Mouse (Mus musculus): ENCODE measurements around the gene Zfp597.
A peak's percentile ranks its signal among the peaks of the same experiment; 100 is the strongest.

Zfp597 gene

DNA sequence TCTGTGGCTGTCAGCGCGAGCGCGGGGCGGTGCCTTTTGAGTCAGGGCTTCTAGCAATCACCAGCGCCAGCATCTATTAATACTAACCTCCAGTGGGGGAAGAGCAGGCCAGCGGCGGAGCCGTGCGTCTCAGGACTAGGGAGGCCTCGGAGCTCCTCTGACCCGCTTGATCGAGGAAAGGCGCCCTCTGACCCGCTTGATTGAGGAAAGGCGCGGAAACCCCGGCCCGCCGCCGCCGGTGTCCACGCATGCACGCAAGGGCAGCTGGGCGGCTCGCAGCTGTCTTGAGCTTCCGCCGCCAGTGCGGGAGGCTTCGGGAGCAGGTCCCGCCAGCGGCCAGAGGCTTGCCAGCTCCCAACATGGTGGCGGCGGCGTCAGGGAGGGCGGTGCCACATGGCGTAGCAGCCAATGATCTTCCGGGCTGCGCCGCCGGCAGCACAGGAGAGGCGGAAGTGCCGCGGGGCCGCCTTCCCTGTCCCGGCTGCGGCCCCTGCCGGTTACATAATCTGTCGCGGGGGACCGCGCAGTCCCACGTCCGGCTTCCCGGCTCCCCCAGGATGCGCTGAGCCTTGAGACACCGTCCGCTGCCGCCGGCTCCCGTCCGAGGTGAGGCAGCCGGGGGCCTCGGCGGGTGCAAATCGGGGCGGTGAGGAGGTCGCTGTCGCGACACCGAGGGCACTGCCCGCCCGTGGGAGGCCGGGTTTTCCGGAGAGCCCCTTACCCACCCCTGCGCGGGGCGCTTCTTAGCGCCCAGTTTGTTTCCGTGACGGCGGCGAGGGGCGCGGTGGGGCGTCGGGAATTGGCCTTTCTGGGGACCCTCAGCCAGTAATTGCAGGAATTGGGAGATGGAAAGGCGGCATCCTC lies at the start of gene Zfp597, which contains the start of gene Gm20695:
TSS of gene Zfp597 (minus strand) at position 361 of the 864 bp plus-strand sequence.
TSS of gene Gm20695 (plus strand) at position 448 of the 864 bp plus-strand sequence.
- peak; percentile 95 for DNase-seq

DNA sequence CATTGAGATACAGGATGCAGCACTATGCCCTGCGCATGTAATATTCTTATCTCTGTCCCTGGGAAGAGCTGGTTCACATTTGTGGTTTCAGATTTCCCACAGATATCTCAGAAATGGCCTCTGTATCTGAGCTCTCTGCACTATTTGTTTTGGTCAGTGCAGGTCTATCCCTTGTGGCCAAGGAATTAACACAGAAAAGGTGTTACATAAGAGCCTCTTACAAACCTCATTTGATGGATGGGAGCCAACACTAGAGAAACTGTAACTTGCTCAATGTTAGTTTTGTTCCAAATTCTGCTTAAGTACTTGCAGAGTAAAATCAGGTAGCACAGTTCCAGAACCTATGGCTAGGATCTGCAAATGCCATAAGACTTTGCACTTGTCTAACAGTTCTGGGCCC lies 49.7 kb upstream of the Zfp597 start:
- no peak for DNase-seq

DNA sequence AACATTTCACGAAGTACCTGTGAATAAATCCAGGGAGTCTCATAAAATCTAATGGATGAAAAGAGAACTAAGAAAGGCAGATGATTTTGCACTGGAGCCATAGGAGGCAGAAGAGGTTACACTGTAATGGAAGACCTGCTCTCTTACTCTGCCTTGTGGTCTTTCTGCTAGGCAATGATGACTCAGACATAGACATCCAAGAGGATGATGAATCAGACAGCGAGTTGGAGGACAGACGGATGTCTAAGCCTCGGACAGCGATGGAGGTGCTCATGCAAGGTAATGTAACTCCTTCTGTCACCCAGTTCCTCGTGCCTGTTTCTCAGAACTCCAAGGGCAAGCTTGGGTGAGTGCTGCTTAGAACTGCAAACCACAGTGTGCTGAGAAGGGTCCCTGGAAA lies 49.2 kb upstream of the Zfp597 start:
- DNase-seq, result no peak

DNA sequence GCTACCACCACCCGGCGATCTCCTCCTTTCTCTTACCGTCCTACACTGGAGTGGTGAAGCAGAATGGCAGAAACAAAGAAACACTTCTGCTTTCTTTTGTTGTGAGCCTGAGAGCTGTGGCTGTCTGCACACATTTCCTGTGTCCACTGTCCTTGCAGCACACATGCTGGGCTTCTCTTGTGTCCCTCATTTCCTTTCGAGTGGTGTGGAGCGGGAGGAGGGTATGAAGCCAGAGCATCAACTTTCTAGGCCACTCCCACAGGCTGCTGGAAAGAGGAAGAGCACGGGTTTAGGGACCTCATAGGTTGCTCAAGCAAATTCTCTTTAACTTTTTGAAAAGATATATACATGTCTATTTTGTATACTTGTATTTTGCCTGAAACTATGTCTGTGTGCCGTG lies 44.8 kb upstream of the Zfp597 start:
- DNase-seq, result no peak

DNA sequence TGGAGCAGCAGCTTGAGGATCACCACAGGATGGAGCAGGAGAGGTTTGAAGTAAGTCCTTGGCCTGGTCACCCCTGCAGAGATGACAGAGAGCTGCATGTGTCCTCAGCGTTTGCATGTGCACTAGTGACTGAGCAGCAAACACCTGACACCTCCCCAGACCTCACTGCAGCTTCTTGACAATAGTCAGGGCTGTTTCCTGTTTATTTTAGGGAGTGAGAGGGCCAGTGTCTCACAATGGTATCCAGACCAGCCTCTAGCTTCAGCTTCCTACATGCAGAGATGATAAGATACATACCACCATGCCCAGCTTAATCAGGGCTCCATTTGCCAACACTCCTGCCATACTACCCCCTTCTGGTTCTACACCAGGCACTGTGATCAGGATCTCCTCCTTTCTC lies 44.2 kb upstream of the Zfp597 start:
- DNase-seq, result no peak

DNA sequence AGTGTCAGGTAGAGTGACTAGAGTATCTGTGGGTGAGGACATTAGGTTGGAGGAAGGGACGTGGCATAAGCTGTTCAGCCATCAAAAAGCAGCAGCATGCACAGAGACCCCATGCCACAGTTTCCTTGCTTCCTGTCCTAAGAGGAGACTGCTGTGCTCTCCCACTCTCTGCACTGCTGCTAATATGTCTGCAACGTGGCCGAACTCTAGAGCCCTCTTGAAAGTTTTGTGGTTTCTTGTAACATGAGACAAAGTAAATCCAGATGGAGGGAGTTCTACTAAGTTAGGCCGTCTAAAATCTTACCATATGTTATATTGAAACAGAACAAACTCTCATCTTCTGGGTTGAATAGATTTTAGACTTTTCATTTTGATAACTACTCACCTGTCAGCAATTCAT lies 39.6 kb upstream of the Zfp597 start:
- DNase-seq, result no peak

DNA sequence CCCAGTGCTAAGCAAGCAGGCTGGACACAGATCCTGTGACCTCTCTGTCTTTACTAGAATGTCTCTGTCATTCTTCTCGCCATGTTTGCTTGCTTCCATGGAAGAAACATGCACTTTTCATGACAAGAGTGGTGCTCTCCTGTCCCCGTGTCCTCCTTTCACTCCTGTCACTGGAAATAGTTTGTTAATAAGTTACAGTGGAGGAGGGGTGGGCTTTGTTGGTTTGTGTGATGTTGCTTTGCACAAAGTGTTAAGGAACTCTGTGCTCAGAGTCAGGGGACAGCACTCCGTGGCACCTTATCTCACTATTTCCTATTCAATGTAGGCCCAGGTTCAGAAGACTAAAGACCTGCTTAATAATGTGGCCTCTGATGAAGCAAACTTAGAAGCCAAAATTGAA lies 39.2 kb upstream of the Zfp597 start:
- no peak for DNase-seq

DNA sequence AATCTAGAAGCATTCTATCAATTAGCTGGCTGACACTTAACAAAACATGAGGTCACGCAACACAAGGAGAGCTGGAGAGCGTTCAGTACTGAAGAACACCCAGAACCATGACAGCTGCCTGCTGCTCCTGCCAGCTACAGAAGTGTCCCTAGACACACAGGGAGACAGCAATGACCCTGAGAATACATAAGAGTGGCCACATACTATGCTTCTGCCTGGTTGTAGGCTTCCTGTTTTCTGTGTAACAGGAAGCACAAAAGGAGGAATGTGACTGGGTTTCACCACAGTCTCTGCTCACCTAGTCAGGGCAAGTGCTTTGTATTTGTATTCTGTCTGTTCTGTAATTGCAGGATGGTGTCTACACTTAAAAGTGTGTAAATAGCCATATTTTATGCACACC lies 36.4 kb upstream of the Zfp597 start:
- no peak for DNase-seq

DNA sequence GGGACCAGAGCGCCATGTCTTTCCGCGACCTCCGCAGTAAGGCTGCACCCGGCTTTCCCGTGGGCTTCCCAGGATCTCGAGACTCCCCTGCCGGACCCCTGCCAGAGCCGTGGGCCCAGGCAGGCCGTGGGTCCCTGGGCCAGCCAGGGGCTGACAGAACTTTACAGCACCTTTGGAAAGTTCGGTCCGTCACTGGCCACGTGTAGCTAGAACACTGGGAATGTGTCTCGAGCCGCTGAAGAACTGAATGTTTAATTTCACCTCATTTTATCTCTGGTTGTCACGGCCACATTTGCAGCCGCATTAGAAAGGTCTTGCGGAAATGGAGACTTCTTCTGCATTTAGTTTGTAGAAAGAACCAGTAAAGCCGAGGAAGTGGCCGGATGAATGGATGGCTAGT lies 24.8 kb upstream of the Zfp597 start:
- DNase-seq, result no peak

DNA sequence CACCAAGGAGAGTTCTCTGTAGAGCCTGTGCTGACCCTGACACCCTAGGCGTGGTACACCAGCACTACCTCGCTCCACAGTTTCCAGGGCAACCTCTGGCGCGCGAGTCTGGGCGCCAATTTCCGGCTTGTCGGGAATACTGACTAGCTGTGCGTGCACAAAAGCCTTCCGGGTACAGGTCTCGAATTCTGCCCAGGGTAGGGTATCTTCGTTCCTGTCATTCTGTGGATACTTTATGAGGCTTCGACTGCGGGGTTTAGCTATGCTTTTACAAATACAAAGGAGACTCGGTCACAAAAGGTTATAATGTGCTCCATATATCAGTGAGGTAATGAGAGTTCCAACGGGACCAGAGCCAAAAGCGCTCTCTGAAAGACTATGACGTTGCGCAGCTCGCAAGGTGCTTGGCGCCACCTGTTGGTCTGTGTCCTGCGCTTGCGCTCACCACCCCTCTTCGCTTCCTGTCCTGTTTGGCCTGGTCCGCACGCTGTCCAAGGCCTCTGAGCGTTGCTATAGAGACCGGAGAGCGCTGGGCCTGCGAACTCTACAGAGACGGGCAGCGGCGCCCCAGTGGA lies 24.3 kb upstream of the Zfp597 start, which contains the start of the genes 1700037C18Rik and Cluap1:
TSS of gene 1700037C18Rik (minus strand) at position 153 of the 575 bp plus-strand sequence.
TSS of gene Cluap1 (plus strand) at position 265 of the 575 bp plus-strand sequence.
- peak; percentile 94 for DNase-seq

DNA sequence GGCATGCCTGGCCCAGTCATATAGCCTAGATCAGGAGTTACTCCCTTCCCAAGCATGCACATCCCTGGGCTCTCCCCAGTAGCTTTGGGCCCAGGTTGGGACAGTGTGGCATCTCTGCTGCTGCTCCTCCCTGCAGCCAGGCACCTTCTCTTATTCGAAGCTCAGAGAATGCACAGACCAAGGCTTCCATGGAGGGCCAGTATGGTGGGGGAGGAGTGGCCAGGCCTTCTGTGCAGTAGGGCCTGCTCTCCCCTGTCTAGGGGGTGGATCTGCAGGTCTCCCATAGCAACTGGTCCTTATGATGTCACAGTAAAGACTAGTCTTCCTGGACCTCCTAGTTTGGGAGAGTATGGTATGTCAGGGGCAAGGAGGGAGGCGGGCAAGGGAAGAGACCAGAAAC lies 23.1 kb upstream of the Zfp597 start:
- DNase-seq, result no peak

DNA sequence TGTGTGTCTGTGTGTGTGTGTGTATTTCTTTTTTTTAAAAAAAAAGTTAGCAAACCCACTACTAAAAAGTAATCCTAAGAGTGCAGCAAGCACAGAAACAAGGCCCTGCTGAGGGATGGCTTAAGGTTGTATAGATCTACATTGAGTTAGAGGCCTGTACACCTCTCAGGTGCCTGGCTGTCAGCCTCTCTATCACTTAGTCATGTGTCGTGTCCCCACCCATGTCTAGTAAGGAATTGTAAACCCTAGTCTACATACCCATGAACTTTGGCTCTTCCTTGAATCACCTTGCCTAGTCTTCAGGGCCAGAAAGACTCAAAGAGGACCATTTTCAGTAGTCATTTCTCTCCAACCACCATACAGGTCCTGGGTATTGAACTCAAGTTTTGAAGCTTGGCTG lies 12.2 kb upstream of the Zfp597 start:
- no peak for DNase-seq

DNA sequence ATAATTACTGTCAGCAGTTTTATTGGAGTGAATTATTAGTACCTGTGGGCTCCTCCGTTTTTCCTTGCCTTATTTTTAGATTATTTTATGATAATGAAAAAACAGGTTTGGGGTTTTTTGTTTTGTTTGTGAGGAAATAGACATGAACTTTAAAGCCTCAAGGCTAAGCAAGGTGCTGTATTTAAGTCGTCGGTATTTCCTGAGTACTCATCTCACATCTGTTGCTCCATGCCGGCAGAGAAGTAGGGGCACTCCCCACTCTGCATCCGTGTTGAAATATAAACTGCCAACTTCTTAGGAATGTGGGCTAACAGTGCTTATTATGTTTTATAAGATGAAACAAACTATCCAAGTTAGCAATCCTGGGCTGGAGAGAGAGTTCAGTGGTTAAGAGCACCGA lies 11.7 kb upstream of the Zfp597 start:
- DNase-seq, result no peak

DNA sequence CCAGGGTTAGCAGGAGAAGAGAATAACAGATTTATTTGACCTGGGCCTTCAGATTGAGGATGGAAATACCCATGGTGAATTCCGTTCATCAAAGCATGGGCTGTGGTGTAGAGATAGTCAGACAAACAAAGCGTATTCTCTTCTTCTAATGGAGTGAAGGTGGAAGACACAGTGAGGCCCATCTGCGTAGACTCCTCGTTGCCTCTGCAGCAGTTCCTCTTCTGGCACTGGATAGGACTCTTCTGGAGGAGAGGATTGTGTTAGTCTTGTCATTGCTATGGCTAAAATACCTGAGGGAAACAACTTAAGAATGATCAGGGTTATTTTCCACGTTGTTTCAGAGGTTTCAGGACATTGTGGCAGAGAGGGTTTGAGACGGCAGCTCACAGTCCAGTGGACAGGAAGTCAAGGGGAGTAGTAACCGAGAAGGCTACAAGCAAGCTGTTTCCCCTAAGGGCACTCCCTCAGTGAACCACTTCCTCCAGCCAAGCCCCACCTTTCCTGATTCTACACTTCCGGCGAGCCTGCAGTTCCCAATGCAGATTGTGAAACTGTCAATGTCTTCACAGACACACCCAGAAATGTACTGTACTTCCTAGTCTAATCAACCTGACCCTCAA lies 10.9 kb upstream of the Zfp597 start:
- DNase-seq, result no peak

DNA sequence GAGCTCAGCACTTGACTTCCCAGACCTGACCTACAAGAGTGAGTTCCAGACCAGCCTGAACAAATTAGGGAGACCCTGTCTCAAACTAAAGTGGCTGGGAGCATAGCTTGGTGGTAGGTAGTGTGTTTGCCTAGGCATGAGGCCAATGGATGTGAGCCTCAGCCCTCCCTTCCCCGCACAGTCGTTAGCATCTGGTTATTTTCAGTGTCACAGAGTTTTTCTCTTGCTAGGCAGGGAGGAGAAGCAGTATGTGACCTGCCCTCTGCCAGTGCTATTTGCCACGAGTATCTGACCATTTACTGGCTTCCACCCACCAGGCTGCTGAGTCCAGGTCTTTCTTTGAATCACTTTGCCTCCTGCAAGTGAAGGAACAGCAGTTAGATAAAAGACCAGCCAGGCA lies 9.4 kb upstream of the Zfp597 start:
- no peak for DNase-seq

DNA sequence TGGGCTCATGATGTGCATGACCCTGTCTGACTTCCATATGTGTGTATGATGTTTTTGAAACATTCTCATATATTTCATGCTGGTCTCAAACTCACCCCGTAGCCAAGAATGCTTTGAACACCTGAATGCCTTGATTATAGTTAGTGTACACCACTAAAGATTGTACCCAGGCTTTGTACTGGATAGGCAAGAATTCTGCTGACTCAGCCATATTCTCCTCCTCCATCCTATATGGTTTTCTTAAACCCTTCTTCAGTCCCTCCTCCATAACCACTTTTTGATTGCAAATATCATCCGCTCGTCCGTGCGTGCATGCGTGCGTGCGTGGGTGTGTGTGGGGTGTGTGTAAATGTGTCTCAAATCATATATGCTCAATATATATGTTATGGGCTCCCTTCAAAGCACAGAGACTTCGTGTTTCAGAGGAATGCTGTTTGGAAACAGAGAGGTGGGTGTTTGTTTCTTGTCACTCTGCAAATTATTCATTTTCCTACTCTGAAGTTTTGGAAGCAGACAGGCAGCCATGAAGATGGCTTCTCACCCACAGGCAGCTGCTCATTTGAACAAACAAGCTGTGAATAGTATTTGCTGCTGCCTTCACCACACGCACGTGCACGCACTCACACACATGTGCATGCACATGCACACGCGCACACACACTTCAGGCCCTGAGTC lies 7.4 kb upstream of the Zfp597 start:
- no peak for DNase-seq

DNA sequence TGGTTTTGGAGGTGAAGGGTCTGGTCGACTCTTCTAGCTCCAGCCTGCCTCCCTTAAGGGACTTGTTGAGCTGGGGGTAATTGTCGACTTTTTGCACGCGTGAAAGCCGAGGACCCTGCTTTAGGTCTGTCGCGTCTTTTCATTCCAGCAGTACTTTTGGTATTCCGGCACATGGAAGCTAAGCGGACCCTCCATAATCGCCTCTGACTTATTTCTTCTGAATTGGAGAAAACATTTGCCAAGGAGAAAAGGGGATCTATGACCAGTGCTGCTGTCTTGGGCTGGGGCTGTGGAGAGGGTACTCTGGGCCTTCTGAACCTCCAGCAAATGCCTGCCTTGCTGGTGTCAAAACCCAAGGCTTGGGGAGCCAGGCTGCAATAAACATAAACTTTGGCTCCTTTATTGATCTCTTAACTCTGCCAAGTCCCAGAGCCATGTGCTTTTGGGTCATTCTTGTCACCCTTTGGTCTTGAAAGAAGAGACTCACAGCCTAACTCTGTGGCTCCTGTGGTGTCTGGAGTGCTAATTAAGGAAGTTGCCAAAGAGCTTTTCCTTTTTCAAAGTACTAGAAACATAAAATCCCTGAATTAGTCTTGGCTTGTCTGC lies 807 bp upstream of the Zfp597 start:
- no peak for DNase-seq

DNA sequence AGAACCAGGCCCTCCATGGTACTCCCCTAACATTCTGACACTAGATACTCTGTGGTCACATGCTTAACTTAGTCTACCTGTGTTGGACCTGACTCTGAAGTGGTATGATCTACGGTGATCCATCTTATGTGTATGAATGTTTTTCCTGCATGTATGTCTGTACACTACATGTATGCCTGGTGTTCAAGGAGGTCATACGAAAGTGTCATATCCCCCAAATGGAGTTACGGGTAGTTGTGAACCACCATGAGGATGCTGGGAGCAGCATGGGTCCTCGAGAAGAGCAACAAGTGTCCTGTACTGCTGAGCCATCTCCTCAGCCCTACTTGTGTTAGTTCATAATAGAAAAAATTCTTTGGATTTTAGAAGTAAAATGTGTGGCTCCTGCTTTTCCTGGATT lies 8.0 kb downstream of the Zfp597 start:
- no peak for DNase-seq

DNA sequence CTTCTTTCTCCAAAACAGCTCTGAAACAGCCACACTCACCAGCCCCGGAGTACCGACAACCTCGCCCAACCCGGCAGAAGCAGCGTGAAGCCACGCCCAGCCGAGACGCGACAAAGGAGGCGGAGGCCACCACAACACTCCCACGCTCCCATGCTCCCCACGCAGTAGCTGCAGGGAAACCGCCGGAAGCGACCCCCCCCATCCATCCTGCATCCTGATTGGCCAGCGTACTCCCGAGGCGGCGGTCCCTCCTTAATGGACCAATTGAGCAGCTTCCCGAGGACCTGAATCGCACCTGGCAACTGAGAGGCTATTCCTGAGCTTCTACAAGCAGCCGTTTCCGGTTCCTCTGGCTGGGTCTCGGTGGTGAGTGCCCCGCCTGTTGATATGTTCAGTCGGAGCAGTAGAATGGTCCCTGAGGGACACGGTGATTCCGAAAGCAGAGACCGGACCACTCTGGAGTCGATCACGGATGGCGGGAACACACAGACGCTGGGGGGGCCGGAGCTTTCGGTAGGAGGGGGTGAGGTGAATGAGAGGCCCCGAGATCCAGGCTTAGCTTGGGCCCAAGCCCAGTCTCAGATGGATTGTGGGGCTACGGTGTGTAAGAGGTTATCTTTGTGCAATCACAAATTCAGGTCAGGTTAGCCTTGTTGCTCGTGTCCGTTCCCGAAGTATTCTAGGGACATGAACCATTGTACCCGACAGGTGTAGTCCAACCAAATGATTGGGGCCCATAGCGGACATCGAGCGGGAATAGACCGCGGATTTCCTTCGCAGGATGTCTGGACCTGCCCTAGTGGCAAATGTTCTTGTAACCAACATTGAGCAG lies 11.9 kb downstream of the Zfp597 start, which contains the start of gene Naa60:
TSS of gene Naa60 (plus strand) at position 160 of the 832 bp plus-strand sequence.
- DNase-seq, result peak; percentile 92

DNA sequence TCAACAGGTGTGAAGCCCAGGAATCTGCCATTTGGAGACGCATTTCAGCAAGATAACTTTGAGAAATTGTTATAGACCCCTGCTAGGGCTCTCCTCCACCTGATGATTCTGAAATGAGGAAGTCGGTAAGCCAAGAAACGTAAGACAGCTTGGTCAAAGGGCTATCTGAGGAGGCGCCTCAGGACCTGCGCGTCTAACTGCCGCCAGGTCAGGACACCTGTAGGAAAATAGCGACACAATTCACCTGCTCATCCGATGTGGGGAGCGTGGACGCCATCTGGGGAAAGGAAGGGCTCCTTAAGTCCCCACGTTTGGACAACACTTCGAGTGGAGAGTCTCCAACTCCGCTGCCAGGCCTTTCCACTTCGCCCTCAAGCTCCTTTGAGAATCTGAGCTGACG lies 12.5 kb downstream of the Zfp597 start:
- DNase-seq, result no peak

DNA sequence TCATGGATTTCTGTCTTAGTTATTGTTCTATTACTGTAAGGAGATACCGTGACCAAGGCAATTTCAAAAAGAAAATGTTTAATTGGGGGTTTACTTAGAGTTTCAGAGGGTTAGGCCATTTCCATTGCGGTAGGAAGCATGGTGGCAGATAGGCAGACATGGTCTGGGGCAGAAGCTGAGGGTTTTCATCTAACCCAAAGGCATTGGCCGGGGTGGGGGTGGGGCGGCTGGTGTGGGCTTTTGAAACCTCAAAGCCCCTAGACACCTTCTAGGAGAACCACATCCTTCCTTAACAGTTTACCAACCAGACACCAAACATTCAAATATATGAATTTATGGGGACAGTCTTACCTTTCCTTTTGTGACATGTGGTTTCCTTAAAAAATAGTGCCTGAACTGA lies 25.1 kb downstream of the Zfp597 start:
- no peak for DNase-seq

DNA sequence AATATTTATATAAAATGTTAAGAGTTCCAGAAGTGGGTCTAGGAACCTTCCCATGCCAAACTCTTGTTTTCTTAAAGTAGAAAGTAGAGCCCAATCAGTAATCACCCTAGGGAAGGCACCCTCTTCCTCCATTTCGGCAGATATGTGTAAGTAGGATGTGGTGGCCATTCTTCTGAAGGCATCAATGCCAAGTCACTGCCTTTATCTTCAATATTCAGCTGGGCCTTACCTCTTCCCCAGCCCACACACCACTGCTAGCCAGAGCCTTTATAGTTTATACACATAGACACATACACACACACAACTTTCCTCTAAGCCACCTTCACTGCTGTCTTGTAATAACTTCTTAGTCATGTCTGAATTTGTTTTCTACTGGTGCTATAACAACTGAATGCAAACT lies 28.6 kb downstream of the Zfp597 start:
- no peak for DNase-seq
